Mouse (Mus musculus) heart, embryonic 13.5 days (tissue): ENCODE data around the gene D430019H16Rik. TPM values are rescaled to one million over a fixed set of nuclear protein-coding genes. Genes with fewer than 3 reads are reported as not detected.

ENCODE experiments used
- ATAC-seq: fragments of 200-750 bp; cut with Nextera tagmentation; 2 replicates; pipeline ENCODE4 v1.8.0; 2017; ENCODE audit warnings: moderate TSS enrichment; ENCODE audit not compliant: insufficient number of reproducible peaks, low FRiP score, low TSS enrichment; ENCODE audit errors: extremely low read depth
- H3K27ac ChIP-seq: fragments of 300-500 bp; sonication (generic); replicated peaks from 2 replicates; pipeline ENCODE4 v1.5.1; 2015; ENCODE audit warnings: moderate library complexity, mild to moderate bottlenecking, inconsistent platforms
- H3K27me3 ChIP-seq: fragments of 300-500 bp; sonication (generic); replicated peaks from 2 replicates; pipeline ENCODE4 v1.6.1; 2015; ENCODE audit warnings: mild to moderate bottlenecking, inconsistent platforms
- H3K36me3 ChIP-seq: fragments of 300-500 bp; sonication (generic); 2 replicates; pipeline ENCODE4 v1.6.1; 2015; ENCODE audit warnings: mild to moderate bottlenecking, inconsistent platforms
- H3K4me1 ChIP-seq: fragments of 300-500 bp; sonication (generic); 2 replicates; pipeline ENCODE4 v1.6.1; 2015; ENCODE audit warnings: inconsistent platforms
- H3K4me2 ChIP-seq: fragments of 300-500 bp; sonication (generic); 2 replicates; pipeline ENCODE4 v1.6.1; 2015; ENCODE audit warnings: inconsistent platforms, mild to moderate bottlenecking, moderate library complexity
- H3K4me3 ChIP-seq: fragments of 300-500 bp; sonication (generic); 2 replicates; pipeline ENCODE4 v1.5.1; 2015; ENCODE audit warnings: moderate library complexity, mild to moderate bottlenecking, inconsistent platforms
- H3K9ac ChIP-seq: fragments of 300-500 bp; sonication (generic); 2 replicates; pipeline ENCODE4 v1.6.1; 2015; ENCODE audit warnings: inconsistent platforms, mild to moderate bottlenecking, moderate library complexity
- H3K9me3 ChIP-seq: fragments of 300-500 bp; sonication (generic); 2 replicates; pipeline ENCODE4 v1.6.1; 2016; ENCODE audit warnings: inconsistent platforms
- whole genome bisulfite sequencing: fragments of 180-500 bp; shearing (Covaris S2); methylation state at CpG from one replicate; pipeline ENCODE4 v1.1.7; 2015; ENCODE audit warnings: mixed read lengths; 5-methylcytosine and 5-hydroxymethylcytosine counted together
- polyA plus RNA-seq: library from polyadenylated mRNA; unstranded; fragments of >200 nt; fragmentation: Nextera tagmentation; extraction: Ambion mirVana; gene quantifications from 2 replicates; pipeline ENCODE4 v1.2.1, GENCODE M21; 2015

Gene D430019H16Rik
- polyA plus RNA-seq, 1 experiment from 2014 or later: 0.72 TPM

DNA sequence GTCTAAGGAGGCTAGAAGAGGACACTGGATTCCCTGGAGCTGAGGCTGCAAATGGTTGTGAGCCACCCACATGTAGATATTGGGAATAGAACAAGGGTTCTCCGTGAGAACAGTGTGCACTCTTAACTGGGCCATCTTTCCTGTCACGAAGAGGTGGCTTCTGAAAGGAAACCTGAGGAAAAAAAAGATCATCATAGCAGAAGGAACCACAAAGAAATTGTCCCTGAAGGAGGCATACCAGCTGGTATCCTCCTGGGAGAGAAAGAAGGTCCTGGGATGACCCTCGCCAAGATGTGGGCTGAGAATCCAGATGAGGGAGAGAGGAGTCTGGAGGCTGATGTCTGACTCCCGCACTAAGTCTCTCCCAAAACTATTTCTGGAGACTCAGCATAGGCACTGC is 4.4 kb upstream of the D430019H16Rik start:
- Histone ChIP-seq H3K9ac (no peak overlapping the region), H3K27ac (no peak overlapping the region), H3K27me3 (peaks cover 9% of the 10 kb centered on the region), H3K4me3 (no peak overlapping the region), H3K9me3 (no peaks in the 10 kb centered on the region; the same call in 1 of the 2 replicates), H3K4me1 (peaks cover 4% of the 10 kb centered on the region), H3K4me2 (no peak overlapping the region), H3K36me3 (no peaks in the 10 kb centered on the region)
- no peak for ATAC-seq
- 65% methylated on average over 4 of the region's 4 CpGs for WGBS

DNA sequence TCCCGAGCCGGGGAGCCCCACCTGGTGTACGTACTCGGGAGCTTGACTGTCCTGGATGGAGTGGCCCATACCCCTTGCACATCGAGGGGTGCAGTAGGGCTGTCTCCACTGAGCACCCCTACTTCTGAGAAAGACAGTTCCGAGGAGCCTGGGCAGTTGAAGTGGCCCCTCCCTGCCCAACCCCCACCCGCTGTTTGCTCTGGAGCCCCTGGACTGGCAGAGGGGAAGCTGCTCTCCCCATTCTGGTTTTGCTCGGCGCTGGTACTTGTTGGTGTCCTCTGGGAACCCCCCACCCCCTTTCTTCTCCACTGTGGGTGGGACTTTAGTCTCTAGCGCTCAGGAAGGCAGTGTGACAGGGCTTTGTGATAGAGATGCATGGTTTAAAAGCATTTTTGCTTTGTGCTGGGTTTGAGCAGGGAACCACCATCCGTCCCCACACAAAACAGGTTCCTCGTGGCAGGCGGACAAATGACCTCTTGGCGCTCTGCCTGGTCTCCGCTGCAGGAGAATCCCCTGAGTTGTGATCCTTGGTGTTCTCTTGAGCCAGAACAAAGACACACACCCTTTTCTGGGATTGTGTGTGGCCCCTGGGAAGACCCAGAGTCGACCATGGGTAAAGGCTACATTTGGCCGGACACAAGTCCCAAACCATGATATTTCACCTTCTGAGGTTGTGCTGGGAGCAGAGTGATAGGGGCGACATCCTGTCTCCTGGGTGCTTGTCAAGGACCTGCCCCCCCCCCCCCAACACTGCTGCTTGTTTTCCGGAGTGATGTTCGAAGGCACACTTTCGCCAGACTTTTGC is 804 bp downstream of the D430019H16Rik start:
- H3K27ac ChIP-seq: no peak overlapping the region
- H3K36me3 ChIP-seq: no peaks in the 10 kb centered on the region
- H3K9me3 ChIP-seq: no peaks in the 10 kb centered on the region
- H3K4me1 ChIP-seq: peaks cover 14% of the 10 kb centered on the region
- peak overlapping the region; percentile 79 for H3K9ac ChIP-seq
- 9% methylated on average over 21 of the region's 21 CpGs for WGBS
- peak overlapping the region; percentile 62 for H3K4me3 ChIP-seq
- H3K27me3 ChIP-seq: peaks cover 27% of the 10 kb centered on the region
- ATAC-seq: no peak
- peak overlapping the region; percentile 85 for H3K4me2 ChIP-seq

DNA sequence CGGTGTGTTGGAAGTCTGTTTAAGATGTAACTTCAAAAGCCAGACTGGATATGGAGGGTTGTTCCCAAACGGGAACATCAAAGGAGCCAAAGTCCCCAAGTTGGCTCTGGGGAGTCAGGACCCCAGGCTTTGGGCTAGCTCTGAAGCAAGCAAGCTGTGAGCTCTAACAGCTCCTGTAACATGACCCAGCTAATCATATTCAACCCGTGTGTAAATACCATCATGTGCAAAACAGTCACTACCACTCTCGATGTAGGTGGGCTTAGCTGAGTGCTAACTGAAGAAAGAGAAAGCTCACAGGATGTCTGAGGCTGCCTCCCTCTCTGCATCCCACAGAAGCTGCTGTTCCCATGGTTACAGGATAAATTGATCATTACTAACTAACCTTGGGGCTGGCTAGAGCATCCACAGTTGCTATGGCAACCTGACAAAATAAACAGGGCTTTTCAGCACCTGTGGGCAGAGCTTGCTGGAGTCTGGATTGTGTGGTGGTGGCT is 1.5 kb downstream of the D430019H16Rik start:
- H3K4me1 ChIP-seq: peaks cover 14% of the 10 kb centered on the region
- peak overlapping the region; percentile 62 for H3K4me3 ChIP-seq
- H3K27ac ChIP-seq: no peak overlapping the region
- peak overlapping the region; percentile 79 for H3K9ac ChIP-seq
- ATAC-seq: no peak
- WGBS: 20% methylated on average over 4 of the region's 4 CpGs
- H3K4me2 ChIP-seq: peak overlapping the region; percentile 85
- no peaks in the 10 kb centered on the region for H3K36me3 ChIP-seq
- peaks cover 27% of the 10 kb centered on the region for H3K27me3 ChIP-seq
- no peaks in the 10 kb centered on the region for H3K9me3 ChIP-seq

DNA sequence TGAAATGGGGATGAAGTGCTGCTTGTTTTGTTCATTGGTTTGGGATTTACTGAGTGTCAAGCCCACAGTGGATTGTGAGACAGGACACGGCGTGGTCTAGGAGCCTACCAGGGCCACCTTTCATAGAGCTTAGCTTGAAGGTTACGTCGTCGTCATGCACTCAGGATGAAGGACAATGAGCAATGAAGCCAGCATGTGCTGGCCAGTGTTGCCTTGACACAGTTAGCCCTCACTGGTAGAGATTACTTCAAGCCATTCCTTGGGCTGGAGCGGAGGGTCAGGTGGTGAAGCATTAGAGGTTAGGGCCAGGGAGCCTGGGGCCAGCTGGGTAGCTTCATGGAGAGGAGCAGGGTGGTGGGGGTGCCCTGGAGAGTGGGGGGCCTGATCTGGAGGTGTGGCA is 5.1 kb downstream of the D430019H16Rik start:
- ATAC-seq: no peak
- Histone ChIP-seq H3K9ac (no peak overlapping the region), H3K36me3 (no peaks in the 10 kb centered on the region), H3K4me1 (peaks cover 14% of the 10 kb centered on the region), H3K27ac (no peak overlapping the region), H3K4me2 (no peak overlapping the region), H3K27me3 (peaks cover 18% of the 10 kb centered on the region; the same call in 1 of the 2 replicates), H3K4me3 (no peak overlapping the region), H3K9me3 (no peaks in the 10 kb centered on the region)
- WGBS: 85% methylated on average over 6 of the region's 6 CpGs

DNA sequence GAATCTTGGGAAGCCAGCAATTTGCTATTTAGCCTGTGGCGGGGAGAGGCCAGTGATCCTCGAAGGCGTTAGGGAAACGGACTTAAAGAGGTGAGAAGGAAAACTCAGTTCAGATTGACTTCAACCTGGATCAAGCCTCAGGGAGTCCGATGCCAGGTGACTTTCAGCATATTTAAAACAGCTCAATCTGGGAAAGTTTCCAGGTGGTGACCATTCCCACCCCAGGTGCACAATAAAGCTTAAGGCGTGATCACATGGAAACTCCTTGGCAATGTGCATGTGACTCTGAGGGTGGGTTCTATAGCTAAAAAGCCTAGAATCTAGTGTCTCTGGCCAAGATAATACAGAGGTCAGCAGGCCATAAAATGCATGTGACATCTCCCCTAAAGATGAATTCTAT is 7.4 kb downstream of the D430019H16Rik start:
- H3K4me3 ChIP-seq: no peak overlapping the region
- H3K9ac ChIP-seq: no peak overlapping the region
- H3K36me3 ChIP-seq: no peaks in the 10 kb centered on the region
- no peak for ATAC-seq
- H3K4me2 ChIP-seq: no peak overlapping the region
- H3K27ac ChIP-seq: no peak overlapping the region
- WGBS: 76% methylated on average over 6 of the region's 6 CpGs
- H3K9me3 ChIP-seq: no peaks in the 10 kb centered on the region
- peaks cover 6% of the 10 kb centered on the region; the same call in 1 of the 2 replicates for H3K27me3 ChIP-seq
- no peaks in the 10 kb centered on the region for H3K4me1 ChIP-seq

DNA sequence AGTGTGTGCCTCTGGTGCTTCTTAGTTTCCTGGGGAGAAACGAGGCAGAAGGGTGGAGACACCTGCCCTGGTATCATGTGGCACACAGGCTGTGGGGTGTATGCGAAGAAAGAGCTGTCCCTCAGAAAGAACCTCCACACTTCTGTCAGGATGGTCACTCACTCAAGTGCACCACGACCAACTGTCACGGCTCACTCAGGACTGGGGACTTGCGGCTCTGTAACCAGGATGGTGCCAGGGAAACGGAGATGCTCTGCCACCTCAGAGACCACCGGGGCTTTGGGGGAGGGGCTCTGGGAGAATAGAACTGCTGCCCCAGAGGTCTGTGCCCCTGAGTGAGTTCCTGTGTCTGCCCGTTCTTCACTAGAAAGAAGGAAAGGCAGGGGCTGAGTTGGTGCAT is 15.4 kb downstream of the D430019H16Rik start:
- Histone ChIP-seq H3K4me1 (peaks cover 10% of the 10 kb centered on the region; the same call in 1 of the 2 replicates), H3K9me3 (no peaks in the 10 kb centered on the region), H3K36me3 (no peaks in the 10 kb centered on the region), H3K27me3 (no peaks in the 10 kb centered on the region), H3K27ac (no peak overlapping the region), H3K9ac (no peak overlapping the region), H3K4me3 (no peak overlapping the region), H3K4me2 (no peak overlapping the region)
- no peak for ATAC-seq
- WGBS: 66% methylated on average over 8 of the region's 8 CpGs

DNA sequence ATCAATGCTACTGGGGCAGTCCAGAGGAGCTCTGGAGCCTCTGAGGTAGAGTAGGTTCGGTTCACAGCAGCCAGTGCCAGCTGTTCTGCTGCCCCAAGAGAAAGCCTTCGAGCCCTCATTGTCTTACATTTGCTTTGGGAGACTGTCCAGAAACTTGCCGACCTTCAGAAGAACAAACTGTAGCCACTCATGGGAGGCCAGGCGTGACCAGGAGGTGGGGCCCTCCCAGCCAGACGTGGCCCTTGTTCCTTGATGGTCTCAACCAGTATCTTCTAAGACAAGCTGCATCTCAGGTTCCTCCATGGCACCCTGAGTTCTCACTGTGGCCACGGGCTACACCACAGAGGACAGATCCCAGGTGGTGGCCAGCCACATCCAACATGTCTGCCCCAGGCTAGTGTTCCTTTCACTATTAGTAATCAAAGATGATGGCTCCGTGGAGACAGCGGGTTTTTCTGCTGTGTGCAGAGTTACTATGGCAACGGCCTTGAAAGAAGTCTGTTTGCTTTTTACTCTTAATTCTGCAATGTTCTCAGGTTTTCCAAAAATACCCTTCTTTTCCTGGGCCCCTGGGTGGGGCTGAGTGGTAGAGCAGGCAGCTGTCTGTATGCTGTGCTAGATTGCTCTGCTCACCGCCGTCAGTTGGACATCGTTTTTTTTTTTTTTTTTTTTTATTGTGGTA is 21.7 kb downstream of the D430019H16Rik start:
- ATAC-seq: no peak
- H3K4me2 ChIP-seq: no peak overlapping the region

DNA sequence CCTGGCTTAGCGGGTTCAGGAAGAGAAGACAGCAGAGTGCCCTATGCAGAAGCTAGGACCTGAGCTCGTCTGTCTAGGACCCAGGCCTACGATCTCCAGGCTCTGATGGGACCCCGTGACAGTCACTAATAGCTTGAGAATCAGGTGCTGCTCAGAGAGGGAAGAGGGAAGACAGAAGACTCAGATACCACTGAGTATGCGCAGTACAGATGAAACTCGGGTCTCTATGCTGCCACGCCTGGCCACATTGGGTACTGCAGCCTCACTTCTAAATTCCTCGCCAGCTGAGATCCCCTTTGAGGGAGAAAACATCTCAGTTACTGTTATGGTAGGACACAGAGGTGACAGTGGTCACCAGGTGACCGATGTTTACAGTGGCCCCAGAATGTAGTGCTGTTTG is 22.8 kb downstream of the D430019H16Rik start:
- Histone ChIP-seq H3K27ac (no peak overlapping the region), H3K4me2 (no peak overlapping the region), H3K4me1 (0 out of 2 replicates have a peak, but pooled peaks cover 2% of the 10 kb centered on the region), H3K36me3 (no peaks in the 10 kb centered on the region), H3K9me3 (no peaks in the 10 kb centered on the region), H3K27me3 (no peaks in the 10 kb centered on the region), H3K9ac (no peak overlapping the region), H3K4me3 (no peak overlapping the region)
- no peak for ATAC-seq
- WGBS: 33% methylated on average over 9 of the region's 9 CpGs

More for the DNA sequence above, 21.7 kb downstream of the D430019H16Rik start:
- H3K9me3 ChIP-seq: no peaks in the 10 kb centered on the region
- no peak overlapping the region for H3K9ac ChIP-seq
- no peaks in the 10 kb centered on the region for H3K36me3 ChIP-seq
- H3K27ac ChIP-seq: no peak overlapping the region
- H3K4me3 ChIP-seq: no peak overlapping the region
- H3K27me3 ChIP-seq: no peaks in the 10 kb centered on the region
- 0 out of 2 replicates have a peak, but pooled peaks cover 2% of the 10 kb centered on the region for H3K4me1 ChIP-seq
- WGBS: 76% methylated on average over 12 of the region's 12 CpGs

DNA sequence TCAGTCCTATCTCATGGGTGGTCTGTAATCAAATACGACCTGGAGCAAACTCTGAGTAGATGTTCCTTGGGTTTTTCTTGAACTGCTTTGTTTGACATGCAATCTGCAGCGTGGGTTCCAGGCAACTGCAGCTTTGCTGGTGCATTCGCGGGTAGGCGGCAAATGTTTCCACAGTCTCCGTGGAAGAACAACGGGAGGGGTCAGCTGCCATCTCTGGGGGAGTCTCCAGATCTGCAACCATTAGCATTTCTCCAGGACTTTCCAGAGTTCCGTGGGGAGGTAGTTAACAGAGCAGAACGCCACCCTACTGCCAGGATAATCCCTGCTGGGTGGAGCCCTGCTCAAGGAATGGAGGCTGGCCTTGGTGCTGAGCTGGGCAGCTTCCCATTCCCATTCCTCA is 23.3 kb downstream of the D430019H16Rik start:
- Histone ChIP-seq H3K4me2 (no peak overlapping the region), H3K27ac (no peak overlapping the region), H3K4me1 (0 out of 2 replicates have a peak, but pooled peaks cover 2% of the 10 kb centered on the region), H3K4me3 (no peak overlapping the region), H3K9me3 (no peaks in the 10 kb centered on the region), H3K9ac (no peak overlapping the region), H3K27me3 (no peaks in the 10 kb centered on the region), H3K36me3 (no peaks in the 10 kb centered on the region)
- WGBS: 55% methylated on average over 9 of the region's 9 CpGs
- ATAC-seq: no peak

DNA sequence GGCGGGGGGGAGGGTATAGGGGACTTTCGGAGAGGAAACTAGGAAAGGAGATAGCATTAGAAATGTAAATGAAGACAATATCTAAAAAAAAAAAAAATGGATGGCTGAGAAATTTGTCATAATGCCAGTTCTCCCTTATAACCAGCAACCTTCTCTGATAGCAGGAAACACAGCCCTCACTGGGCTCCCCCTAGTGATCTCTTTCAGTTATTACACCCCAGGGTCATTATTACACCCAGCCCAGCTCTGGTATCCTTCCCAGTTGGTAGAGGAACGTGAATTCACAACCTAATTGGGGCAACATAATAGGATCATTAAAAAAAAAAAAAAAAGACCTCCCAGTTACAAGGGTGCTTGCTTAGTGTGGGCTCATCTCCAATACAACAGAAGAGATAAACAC is 29.8 kb downstream of the D430019H16Rik start:
- 49% methylated on average over 3 of the region's 3 CpGs for WGBS
- H3K4me1 ChIP-seq: 0 out of 2 replicates have a peak, but pooled peaks cover 2% of the 10 kb centered on the region
- H3K4me2 ChIP-seq: no peak overlapping the region
- H3K9me3 ChIP-seq: no peaks in the 10 kb centered on the region
- 0 out of 2 replicates have a peak, but pooled peaks cover 4% of the 10 kb centered on the region for H3K27me3 ChIP-seq
- H3K36me3 ChIP-seq: no peaks in the 10 kb centered on the region
- no peak overlapping the region for H3K4me3 ChIP-seq
- no peak overlapping the region for H3K9ac ChIP-seq
- no peak overlapping the region for H3K27ac ChIP-seq
- no peak for ATAC-seq

DNA sequence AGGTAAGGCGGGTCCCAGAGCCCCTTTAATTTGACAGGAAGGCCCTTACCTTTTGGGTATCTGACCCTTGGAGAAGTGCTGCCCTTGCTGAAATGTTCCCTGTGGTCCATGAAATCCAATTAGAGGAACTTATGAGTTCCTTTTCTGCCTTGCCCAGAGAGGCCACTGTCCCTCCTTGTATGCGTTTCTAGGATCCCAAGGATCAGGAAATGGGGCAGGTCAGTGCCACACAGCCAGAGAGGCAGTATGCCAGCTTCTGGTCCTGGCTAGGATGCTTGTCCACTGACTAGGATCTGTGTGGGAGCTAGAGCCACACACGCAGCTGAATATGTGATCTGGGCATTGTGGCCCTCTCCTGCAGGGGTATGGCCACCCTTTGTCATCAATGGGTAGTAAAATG is 36.6 kb downstream of the D430019H16Rik start:
- no peak overlapping the region for H3K27ac ChIP-seq
- no peaks in the 10 kb centered on the region for H3K36me3 ChIP-seq
- H3K27me3 ChIP-seq: peaks cover 11% of the 10 kb centered on the region; the same call in 1 of the 2 replicates
- H3K4me2 ChIP-seq: no peak overlapping the region
- ATAC-seq: no peak
- no peaks in the 10 kb centered on the region for H3K9me3 ChIP-seq
- 73% methylated on average over 3 of the region's 3 CpGs for WGBS
- no peak overlapping the region for H3K4me3 ChIP-seq
- peaks cover 11% of the 10 kb centered on the region for H3K4me1 ChIP-seq
- H3K9ac ChIP-seq: no peak overlapping the region
